Mouse (Mus musculus) embryonic facial prominence, embryonic 15.5 days (tissue): ENCODE measurements at regions not wholly inside any gene's neighbourhood (a gene's known extent, or its start where the extent isn't known, plus 50 kb on each side); places are given as distances from the start of the nearest gene placed in this dataset.
A peak's percentile ranks its signal among the peaks of the same experiment; 100 is the strongest.

Experiments used
- ATAC-seq: fragments of 200-750 bp; cut with Nextera tagmentation; 2 replicates; pipeline ENCODE4 v1.8.0; 2017; ENCODE audit warnings: low read depth, moderate TSS enrichment; ENCODE audit not compliant: insufficient number of reproducible peaks, low FRiP score, low TSS enrichment
- H3K27ac ChIP-seq: fragments of 300-500 bp; sonication (generic); replicated peaks from 2 replicates; pipeline ENCODE4 v1.5.1; 2015; ENCODE audit warnings: mild to moderate bottlenecking, inconsistent platforms
- H3K27me3 ChIP-seq: fragments of 300-500 bp; sonication (generic); 2 replicates; pipeline ENCODE4 v1.6.1; 2015; ENCODE audit warnings: inconsistent platforms
- H3K36me3 ChIP-seq: fragments of 300-500 bp; sonication (generic); 2 replicates; pipeline ENCODE4 v1.6.1; 2015; ENCODE audit warnings: mild to moderate bottlenecking, inconsistent platforms
- H3K4me1 ChIP-seq: fragments of 300-500 bp; sonication (generic); 2 replicates; pipeline ENCODE4 v1.6.1; 2015; ENCODE audit warnings: inconsistent platforms
- H3K4me2 ChIP-seq: fragments of 300-500 bp; sonication (generic); replicated peaks from 2 replicates; pipeline ENCODE4 v1.6.1; 2015; ENCODE audit warnings: mild to moderate bottlenecking, inconsistent platforms
- H3K4me3 ChIP-seq: fragments of 300-500 bp; sonication (generic); replicated peaks from 2 replicates; pipeline ENCODE4 v1.5.1; 2015; ENCODE audit warnings: mild to moderate bottlenecking, inconsistent platforms
- H3K9ac ChIP-seq: fragments of 300-500 bp; sonication (generic); 2 replicates; pipeline ENCODE4 v1.6.1; 2015; ENCODE audit warnings: inconsistent platforms
- H3K9me3 ChIP-seq: fragments of 300-500 bp; sonication (generic); replicated peaks from 2 replicates; pipeline ENCODE4 v1.6.1; 2016; ENCODE audit warnings: inconsistent platforms
- WGBS: fragments of 180-500 bp; shearing (Covaris S2); methylation state at CpG from one replicate; pipeline ENCODE4 v1.1.7; 2015; 5-methylcytosine and 5-hydroxymethylcytosine counted together

DNA sequence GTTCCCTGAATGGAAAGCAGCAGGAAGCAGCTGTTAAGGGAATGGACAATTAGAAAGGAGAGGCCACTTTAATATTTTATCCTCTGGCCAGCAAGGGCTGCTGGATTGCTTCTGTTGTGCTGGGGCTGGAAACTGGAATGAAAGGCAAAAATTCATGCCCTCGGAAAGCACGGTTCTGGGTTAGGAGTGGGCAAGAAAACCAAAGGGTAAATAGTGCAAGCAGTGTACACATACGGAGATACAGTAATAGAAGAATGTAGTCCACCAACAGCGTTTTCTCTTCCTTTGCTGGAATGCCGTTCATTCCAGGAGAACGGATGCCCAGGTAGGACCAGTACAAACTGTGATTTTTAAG is 50.8 kb upstream of the Zfr start:
- Histone ChIP-seq H3K4me1 (peaks cover 27% of the 10 kb centered on the region), H3K9me3 (no peaks in the 10 kb centered on the region), H3K27me3 (no peaks in the 10 kb centered on the region), H3K36me3 (no peaks in the 10 kb centered on the region), H3K4me3 (no peak overlapping the region), H3K27ac (peak overlapping the region; percentile 79), H3K4me2 (no peak overlapping the region), H3K9ac (no peak overlapping the region)
- no peak for ATAC-seq
- WGBS, result 56% methylated on average over 6 of the region's 6 CpGs

- peak overlapping the region; percentile 79 for H3K27ac ChIP-seq
- H3K4me3 ChIP-seq, result no peak overlapping the region
- no peaks in the 10 kb centered on the region for H3K27me3 ChIP-seq
- H3K9me3 ChIP-seq, result no peaks in the 10 kb centered on the region
- H3K9ac ChIP-seq, result no peak overlapping the region
- H3K4me1 ChIP-seq, result peaks cover 27% of the 10 kb centered on the region
- peak; percentile 78 for ATAC-seq
- no peak overlapping the region; the same call in 1 of the 2 replicates for H3K4me2 ChIP-seq
- WGBS, result 34% methylated on average over 14 of the region's 14 CpGs
- no peaks in the 10 kb centered on the region for H3K36me3 ChIP-seq
Measured at GRCm38 (mm10) chr15:12066176-12066856, 51.3 kb upstream of the Zfr start.

GRCm38 (mm10) chr15:12054870-12055269 is 58.1 kb upstream of the Sub1 start:
- Histone ChIP-seq H3K9ac (no peak overlapping the region), H3K4me3 (no peak overlapping the region), H3K9me3 (no peaks in the 10 kb centered on the region), H3K27ac (peak overlapping the region; percentile 78), H3K4me1 (peaks cover 10% of the 10 kb centered on the region; the same call in 1 of the 2 replicates), H3K4me2 (no peak overlapping the region), H3K36me3 (no peaks in the 10 kb centered on the region), H3K27me3 (no peaks in the 10 kb centered on the region)
- peak; percentile 80 for ATAC-seq
- WGBS, result 41% methylated on average over 3 of the region's 3 CpGs

DNA sequence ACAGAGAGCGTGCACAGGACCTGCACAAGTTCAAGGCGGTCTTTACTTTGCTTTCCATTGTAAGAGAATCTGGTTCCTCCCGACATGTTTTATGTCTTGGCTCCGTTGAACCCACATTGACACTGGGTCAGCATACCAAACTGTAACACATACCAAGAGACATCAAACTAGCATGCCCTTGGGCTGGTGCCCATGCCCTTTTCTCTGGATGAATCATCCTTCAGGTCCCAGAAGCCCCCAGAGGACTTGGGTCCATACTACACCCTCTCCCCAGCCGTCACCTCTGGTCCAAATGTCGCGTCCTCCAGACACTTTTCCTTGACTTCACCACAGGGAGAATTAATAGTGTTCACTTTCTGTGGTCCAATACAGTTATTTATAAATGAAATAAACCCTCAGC is 56.8 kb upstream of the Sub1 start:
- H3K9me3 ChIP-seq, result no peaks in the 10 kb centered on the region
- H3K9ac ChIP-seq, result no peak overlapping the region
- no peak for ATAC-seq
- WGBS, result 86% methylated on average over 7 of the region's 7 CpGs
- H3K4me2 ChIP-seq, result no peak overlapping the region
- no peaks in the 10 kb centered on the region for H3K27me3 ChIP-seq
- H3K4me1 ChIP-seq, result peaks cover 10% of the 10 kb centered on the region; the same call in 1 of the 2 replicates
- no peaks in the 10 kb centered on the region for H3K36me3 ChIP-seq
- H3K27ac ChIP-seq, result no peak overlapping the region
- H3K4me3 ChIP-seq, result no peak overlapping the region

DNA sequence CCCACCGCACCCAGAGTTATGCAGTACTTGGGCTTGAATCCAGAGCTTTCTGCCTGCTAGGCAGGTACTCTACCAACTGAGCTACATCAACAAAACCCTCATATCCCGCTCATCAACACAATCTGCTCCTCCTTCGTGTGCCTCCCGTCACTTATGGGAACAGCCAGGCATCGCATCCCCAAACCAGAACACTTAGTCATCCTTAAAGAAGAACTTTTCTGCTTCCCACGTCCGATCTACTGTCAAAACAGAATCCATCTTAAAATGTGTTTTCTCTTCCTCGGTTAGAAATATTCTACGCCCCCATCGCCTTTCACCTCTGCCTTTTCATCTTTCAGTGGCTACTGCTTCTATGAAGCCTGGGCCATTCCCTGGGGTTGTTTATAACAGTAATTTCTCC is 52.2 kb upstream of the Sub1 start:
- no peak overlapping the region for H3K9ac ChIP-seq
- H3K27ac ChIP-seq, result no peak overlapping the region
- no peak for ATAC-seq
- no peaks in the 10 kb centered on the region for H3K9me3 ChIP-seq
- 91% methylated on average over 10 of the region's 10 CpGs for WGBS
- H3K27me3 ChIP-seq, result no peaks in the 10 kb centered on the region
- no peak overlapping the region for H3K4me2 ChIP-seq
- H3K36me3 ChIP-seq, result no peaks in the 10 kb centered on the region
- no peaks in the 10 kb centered on the region for H3K4me1 ChIP-seq
- H3K4me3 ChIP-seq, result no peak overlapping the region

DNA sequence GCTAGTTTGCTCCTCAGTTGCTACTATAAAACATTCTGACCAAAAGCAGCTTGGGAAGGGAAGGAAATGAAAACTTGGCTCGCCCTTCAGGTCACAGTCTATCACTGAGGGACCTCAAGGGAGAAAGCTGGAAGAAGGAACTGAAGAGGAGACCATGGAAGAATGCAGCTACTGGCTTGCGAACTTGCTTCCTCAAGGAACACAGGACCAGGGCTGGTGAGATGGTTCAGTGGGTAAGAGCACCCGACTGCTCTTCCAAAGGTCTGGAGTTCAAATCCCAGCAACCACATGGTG is 51.4 kb upstream of the Sub1 start:
- H3K27me3 ChIP-seq, result no peaks in the 10 kb centered on the region
- H3K4me1 ChIP-seq, result no peaks in the 10 kb centered on the region
- no peak for ATAC-seq
- H3K9ac ChIP-seq, result no peak overlapping the region
- H3K36me3 ChIP-seq, result no peaks in the 10 kb centered on the region
- WGBS, result 84% methylated on average over 3 of the region's 3 CpGs
- no peaks in the 10 kb centered on the region for H3K9me3 ChIP-seq
- no peak overlapping the region for H3K4me2 ChIP-seq
- H3K27ac ChIP-seq, result no peak overlapping the region
- H3K4me3 ChIP-seq, result no peak overlapping the region

DNA sequence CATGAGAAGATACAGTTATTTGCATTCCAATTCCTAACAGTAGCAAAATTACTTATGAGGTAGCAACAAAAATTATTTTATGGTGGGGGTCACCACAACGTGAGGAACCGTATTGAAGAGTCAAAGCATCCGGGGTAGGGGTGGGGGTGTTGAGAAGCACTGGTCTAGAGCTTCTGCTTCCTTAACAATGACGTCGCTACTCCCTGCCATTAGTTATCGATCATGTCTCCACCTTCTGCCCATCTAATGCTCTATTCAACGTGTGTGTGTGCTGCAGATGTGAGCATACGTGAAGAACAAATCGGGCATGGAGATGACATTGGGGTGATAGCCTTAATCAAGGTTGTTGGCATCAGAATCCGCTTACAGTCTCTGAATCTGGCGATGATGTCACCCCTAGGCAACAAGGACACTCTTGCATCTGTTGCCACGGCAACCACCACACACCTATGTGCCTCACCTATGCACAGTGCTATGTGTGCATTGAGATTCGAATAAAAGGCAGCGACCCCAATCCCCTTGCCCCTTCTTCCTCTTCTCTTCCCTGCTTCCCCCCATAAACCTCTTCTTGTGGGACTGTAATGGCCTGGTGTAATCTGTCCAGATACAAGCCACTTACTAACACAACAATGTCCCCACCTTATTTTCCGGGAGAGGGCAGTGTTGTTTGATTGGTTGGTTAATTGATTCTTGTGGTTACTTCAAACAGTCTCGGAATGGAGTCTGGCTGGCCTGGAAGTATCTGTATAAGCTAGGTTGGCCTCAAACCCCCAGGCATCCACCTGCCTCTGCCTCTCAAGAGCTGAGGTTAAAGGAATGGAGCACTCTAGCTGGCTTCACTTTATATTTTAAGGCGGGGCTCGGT is 50.8 kb upstream of the Sub1 start:
- Histone ChIP-seq H3K36me3 (no peaks in the 10 kb centered on the region), H3K9ac (no peak overlapping the region), H3K4me1 (no peaks in the 10 kb centered on the region), H3K4me2 (no peak overlapping the region), H3K4me3 (no peak overlapping the region), H3K27me3 (no peaks in the 10 kb centered on the region), H3K27ac (no peak overlapping the region), H3K9me3 (no peaks in the 10 kb centered on the region)
- no peak for ATAC-seq
- 80% methylated on average over 18 of the region's 18 CpGs for WGBS
